Mouse (Mus musculus) C2C12 (cell line): ENCODE data around the gene Afap1. TPM values are rescaled to one million over a fixed set of nuclear protein-coding genes. Genes with fewer than 3 reads are reported as not detected.

Source experiments
- H3K27me3 ChIP-seq: one replicate; pipeline ENCODE4 v1.6.1; 2011; ENCODE audit not compliant: control insufficient read depth, insufficient read depth, insufficient read length
- H3K36me3 ChIP-seq: one replicate; pipeline ENCODE4 v1.6.1; 2011; ENCODE audit not compliant: control insufficient read depth, insufficient read depth
- H3K4me3 ChIP-seq: one replicate; pipeline ENCODE4 v1.5.1; 2011; ENCODE audit warnings: mild to moderate bottlenecking, control low read depth; ENCODE audit not compliant: poor library complexity, insufficient read depth, severe bottlenecking
- H3K79me2 ChIP-seq: one replicate; pipeline ENCODE4 v1.6.1; 2011; ENCODE audit not compliant: control insufficient read depth, insufficient read depth
- H3K79me3 ChIP-seq: one replicate; pipeline ENCODE4 v1.6.1; 2011; ENCODE audit warnings: low read depth, control low read depth
- H3ac ChIP-seq: one replicate; pipeline ENCODE3; 2011; ENCODE audit warnings: low read depth; ENCODE audit not compliant: control insufficient read depth, insufficient read length
- CEBPB ChIP-seq: IDR thresholded peaks from one replicate; pipeline ENCODE4 v1.6.1; 2011; ENCODE audit warnings: low read depth, mild to moderate bottlenecking, control low read depth, moderate library complexity
- CTCF ChIP-seq: IDR thresholded peaks from one replicate; pipeline ENCODE4 v1.5.1; 2011; ENCODE audit not compliant: control insufficient read depth, insufficient read depth, insufficient read length
- FOSL1 ChIP-seq: IDR thresholded peaks from one replicate; pipeline ENCODE4 v1.8.0; 2011; ENCODE audit warnings: mild to moderate bottlenecking, low read length; ENCODE audit not compliant: poor library complexity, insufficient read depth, severe bottlenecking
- MAX ChIP-seq: IDR thresholded peaks from one replicate; pipeline ENCODE4 v1.6.1; 2011; ENCODE audit warnings: mild to moderate bottlenecking, control low read depth
- MYOD1 ChIP-seq: IDR thresholded peaks from one replicate; pipeline ENCODE4 v1.6.1; 2011; ENCODE audit warnings: low read depth; ENCODE audit not compliant: control insufficient read depth, insufficient read length
- MYOG ChIP-seq: IDR thresholded peaks from one replicate; pipeline ENCODE4 v1.6.1; 2011; ENCODE audit not compliant: control insufficient read depth, insufficient read length; ENCODE audit errors: extremely low read depth
- USF1 ChIP-seq: IDR thresholded peaks from one replicate; pipeline ENCODE4 v1.6.1; 2011; ENCODE audit warnings: low read depth, mild to moderate bottlenecking, control low read depth, moderate library complexity
- polyA plus RNA-seq: library from polyadenylated mRNA; unstranded; fragments of >200 nt; fragmentation: generic; extraction: Trizol; gene quantifications from one replicate; pipeline ENCODE4 v1.2.1, GENCODE M21; 2012; ENCODE audit warnings: missing spikeins

Gene Afap1
- polyA plus RNA-seq, 1 experiment = 9.5 TPM

GRCm38 (mm10) chr5:35920557-35920956, 27.4 kb downstream of the Afap1 start:
- Histone ChIP-seq H3K79me3 (peaks cover 52% of the 10 kb centered on the region), H3K4me3 (no peak overlapping the region), H3K36me3 (peaks cover 4% of the 10 kb centered on the region), H3ac (no peak overlapping the region), H3K79me2 (peaks cover 92% of the 10 kb centered on the region), H3K27me3 (no peaks in the 10 kb centered on the region)
- no peak for TF ChIP-seq MAX

- Histone ChIP-seq H3ac (no peak overlapping the region), H3K4me3 (no peak overlapping the region), H3K79me2 (peaks cover 92% of the 10 kb centered on the region), H3K79me3 (peaks cover 47% of the 10 kb centered on the region), H3K36me3 (peaks cover 4% of the 10 kb centered on the region), H3K27me3 (no peaks in the 10 kb centered on the region)
- TF ChIP-seq MYOG = no peak
- no peak for TF ChIP-seq CEBPB
These were observed 28.0 kb downstream of the Afap1 start for GRCm38 (mm10) chr5:35921141-35921540.

GRCm38 (mm10) chr5:35921595-35922254, 28.6 kb downstream of the Afap1 start:
- peaks cover 45% of the 10 kb centered on the region for H3K79me3 ChIP-seq
- H3K27me3 ChIP-seq = no peaks in the 10 kb centered on the region
- TF ChIP-seq CEBPB = no peak
- no peak for TF ChIP-seq FOSL1
- no peak for TF ChIP-seq USF1
- peak; percentile 32 for TF ChIP-seq MYOD1
- no peak overlapping the region for H3ac ChIP-seq
- H3K36me3 ChIP-seq = peaks cover 4% of the 10 kb centered on the region
- H3K79me2 ChIP-seq = peaks cover 92% of the 10 kb centered on the region
- no peak overlapping the region for H3K4me3 ChIP-seq

- H3K4me3 ChIP-seq = no peak overlapping the region
- H3ac ChIP-seq = no peak overlapping the region
- no peaks in the 10 kb centered on the region for H3K27me3 ChIP-seq
- H3K36me3 ChIP-seq = peaks cover 4% of the 10 kb centered on the region
- peaks cover 92% of the 10 kb centered on the region for H3K79me2 ChIP-seq
- TF ChIP-seq USF1 (peak; percentile 87), MAX (no peak)
- peaks cover 42% of the 10 kb centered on the region for H3K79me3 ChIP-seq
These were observed 30.3 kb downstream of the Afap1 start for GRCm38 (mm10) chr5:35923448-35923847.

- Histone ChIP-seq H3K79me2 (peaks cover 92% of the 10 kb centered on the region), H3K79me3 (peaks cover 48% of the 10 kb centered on the region), H3K27me3 (no peaks in the 10 kb centered on the region), H3ac (no peak overlapping the region), H3K36me3 (peaks cover 7% of the 10 kb centered on the region), H3K4me3 (no peak overlapping the region)
- TF ChIP-seq USF1 = no peak
- no peak for TF ChIP-seq CTCF
- no peak for TF ChIP-seq CEBPB
- TF ChIP-seq MAX = no peak
- no peak for TF ChIP-seq MYOD1
- TF ChIP-seq MYOG = no peak
- TF ChIP-seq FOSL1 = no peak
These were observed 32.1 kb downstream of the Afap1 start for GRCm38 (mm10) chr5:35925171-35925634.

- no peak overlapping the region for H3ac ChIP-seq
- peaks cover 7% of the 10 kb centered on the region for H3K36me3 ChIP-seq
- H3K79me2 ChIP-seq = peaks cover 91% of the 10 kb centered on the region
- peaks cover 46% of the 10 kb centered on the region for H3K79me3 ChIP-seq
- TF ChIP-seq USF1 (no peak), MAX (no peak), CTCF (no peak), MYOG (no peak), CEBPB (no peak), FOSL1 (no peak), MYOD1 (no peak)
- no peak overlapping the region for H3K4me3 ChIP-seq
- no peaks in the 10 kb centered on the region for H3K27me3 ChIP-seq
These were observed 33.4 kb downstream of the Afap1 start for GRCm38 (mm10) chr5:35926511-35926910.
